Mouse (Mus musculus) neural tube, embryonic 12.5 days (tissue): Measurements from ENCODE around the gene Dgkd. TPM values are rescaled to one million over a fixed set of nuclear protein-coding genes. Genes with fewer than 3 reads are reported as not detected.
"Not testable (repeated sequence)": the region's sequence is repeated elsewhere in the genome, so short reads cannot be mapped to it uniquely, and the experiment has no call there.

Experiments used
- ATAC-seq: fragments of 200-750 bp; cut with Nextera tagmentation; 2 replicates; pipeline ENCODE4 v1.8.0; 2017; ENCODE audit warnings: low read depth, mild to moderate bottlenecking, moderate TSS enrichment, moderate library complexity; ENCODE audit not compliant: low FRiP score
- H3K27ac ChIP-seq: fragments of 300-500 bp; sonication (generic); 2 replicates; pipeline ENCODE4 v1.5.1; 2016
- H3K27me3 ChIP-seq: fragments of 300-500 bp; sonication (generic); replicated peaks from 2 replicates; pipeline ENCODE4 v1.6.1; 2016; ENCODE audit warnings: mild to moderate bottlenecking
- H3K36me3 ChIP-seq: fragments of 300-500 bp; sonication (generic); 2 replicates; pipeline ENCODE4 v1.6.1; 2016; ENCODE audit warnings: mild to moderate bottlenecking
- H3K4me1 ChIP-seq: fragments of 300-500 bp; sonication (generic); 2 replicates; pipeline ENCODE4 v1.6.1; 2016
- H3K4me2 ChIP-seq: fragments of 300-500 bp; sonication (generic); replicated peaks from 2 replicates; pipeline ENCODE4 v1.6.1; 2016; ENCODE audit warnings: mild to moderate bottlenecking
- H3K4me3 ChIP-seq: fragments of 300-500 bp; sonication (generic); 2 replicates; pipeline ENCODE4 v1.5.1; 2016
- H3K9ac ChIP-seq: fragments of 300-500 bp; sonication (generic); 2 replicates; pipeline ENCODE4 v1.6.1; 2016; ENCODE audit warnings: mild to moderate bottlenecking
- H3K9me3 ChIP-seq: fragments of 300-500 bp; sonication (generic); 2 replicates; pipeline ENCODE4 v1.6.1; 2016; ENCODE audit warnings: mild to moderate bottlenecking
- WGBS: fragments of 180-500 bp; shearing (Covaris S2); methylation state at CpG from one replicate; pipeline ENCODE4 v1.1.7; 2016; 5-methylcytosine and 5-hydroxymethylcytosine counted together
- polyA plus RNA-seq: library from polyadenylated mRNA; unstranded; fragments of >200 nt; fragmentation: Nextera tagmentation; extraction: Ambion mirVana; gene quantifications from 2 replicates; pipeline ENCODE4 v1.2.1, GENCODE M21; 2016

Dgkd gene
- polyA plus RNA-seq, result 36.4 and 36.6 TPM in 2 replicates

DNA sequence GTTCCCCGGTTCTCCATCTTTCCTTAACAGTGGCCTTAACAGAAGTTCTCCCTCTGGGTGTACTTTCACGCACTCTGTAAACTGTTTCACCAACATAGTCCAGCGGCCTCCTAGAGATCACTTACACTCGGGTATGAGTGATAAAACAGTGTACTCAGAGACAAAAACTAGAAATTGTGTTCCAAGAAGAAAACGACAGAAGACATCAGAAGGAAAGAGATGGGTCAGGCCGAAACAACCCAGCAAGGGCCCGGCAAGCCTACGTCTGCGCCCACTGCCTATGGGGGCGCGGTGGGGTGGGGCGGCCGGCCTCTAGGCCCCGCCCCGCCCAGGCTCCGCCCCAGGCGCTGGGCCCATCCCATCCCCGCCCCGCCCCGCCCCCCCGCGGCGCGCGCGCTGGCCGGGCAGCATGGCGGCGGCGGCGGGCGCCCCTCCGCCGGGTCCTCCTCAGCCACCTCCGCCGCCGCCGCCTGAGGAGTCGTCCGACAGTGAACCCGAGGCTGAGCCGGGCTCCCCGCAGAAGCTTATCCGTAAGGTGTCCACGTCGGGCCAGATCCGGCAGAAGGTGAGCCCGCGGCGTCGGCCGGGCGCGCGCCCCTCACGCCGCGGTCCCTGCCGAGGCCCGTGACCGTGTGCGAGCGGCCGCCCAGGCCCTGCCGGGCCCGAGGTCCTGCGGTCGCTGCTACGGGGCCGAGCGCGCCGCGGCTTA, at the start of gene Dgkd:
TSS of gene Dgkd (plus strand) at position 396 of the 709 bp plus-strand sequence.
- Histone ChIP-seq H3K4me1 (peaks cover 20% of the 10 kb centered on the region), H3K9me3 (no peaks in the 10 kb centered on the region), H3K36me3 (no peaks in the 10 kb centered on the region), H3K27me3 (no peaks in the 10 kb centered on the region), H3K27ac (peak within 1 kb of the TSS; percentile 72), H3K9ac (peak within 1 kb of the TSS; percentile 98), H3K4me2 (peak within 1 kb of the TSS; percentile 93), H3K4me3 (peak within 1 kb of the TSS; percentile 97)
- peak; percentile 97 for ATAC-seq
- WGBS, result 1% methylated on average over 73 of the region's 74 CpGs

DNA sequence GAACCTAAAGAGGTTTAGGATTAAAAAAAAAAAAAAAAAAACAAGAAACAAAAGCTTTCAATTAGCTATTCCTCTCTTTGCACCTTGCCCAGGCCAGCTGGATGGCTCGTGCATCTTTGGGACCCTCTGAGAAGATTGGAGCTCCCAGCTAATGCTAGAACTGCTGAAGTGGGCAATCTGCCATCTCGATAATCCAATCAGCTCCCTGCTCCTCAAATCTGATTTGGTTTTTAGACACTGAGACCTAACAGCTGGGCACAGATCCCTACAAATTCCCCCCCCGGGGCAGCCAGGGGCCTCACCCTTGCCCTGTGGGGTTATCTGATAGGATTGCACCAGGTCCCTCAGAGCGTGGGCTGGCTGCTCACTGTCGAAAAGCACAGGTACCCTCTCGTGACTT, 49.5 kb upstream of the Dgkd start, which contains the start of gene Sag:
TSS of gene Sag (plus strand) at position 105 of the 400 bp plus-strand sequence.
- Histone ChIP-seq H3K27me3 (no peaks in the 10 kb centered on the region), H3K4me2 (no peak within 1 kb of the TSS), H3K9me3 (no peaks in the 10 kb centered on the region), H3K4me3 (no peak within 1 kb of the TSS), H3K4me1 (no peaks in the 10 kb centered on the region), H3K27ac (no peak within 1 kb of the TSS), H3K36me3 (no peaks in the 10 kb centered on the region), H3K9ac (no peak within 1 kb of the TSS)
- WGBS, result 87% methylated on average over 6 of the region's 6 CpGs
- ATAC-seq, result no peak

DNA sequence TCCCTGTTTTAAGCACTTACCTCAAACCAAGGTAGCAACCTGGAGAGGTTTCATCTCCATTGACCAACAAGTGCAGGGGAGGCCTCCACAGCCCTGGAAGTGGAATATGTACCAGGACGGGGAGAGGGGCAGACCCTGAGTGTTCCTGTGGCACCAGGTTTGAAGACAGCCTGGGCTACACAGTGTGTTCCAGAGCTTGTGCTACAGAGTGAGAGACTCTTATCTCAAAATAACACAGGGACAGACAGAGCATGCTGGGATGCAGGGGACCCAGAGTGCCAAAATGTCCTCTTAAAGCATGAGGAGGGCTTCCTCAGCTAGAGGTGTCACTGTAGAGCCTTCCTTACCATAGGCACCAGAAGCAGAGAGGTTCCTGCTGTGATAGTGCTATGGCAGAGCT, 45.3 kb upstream of the Dgkd start:
- no peaks in the 10 kb centered on the region for H3K36me3 ChIP-seq
- no peak overlapping the region for H3K9ac ChIP-seq
- H3K27ac ChIP-seq, result no peak overlapping the region
- 96% methylated on average over 1 of the region's 1 CpGs for WGBS
- H3K4me1 ChIP-seq, result no peaks in the 10 kb centered on the region
- H3K4me2 ChIP-seq, result no peak overlapping the region
- H3K4me3 ChIP-seq, result no peak overlapping the region
- no peaks in the 10 kb centered on the region for H3K9me3 ChIP-seq
- no peak for ATAC-seq
- no peaks in the 10 kb centered on the region for H3K27me3 ChIP-seq

- H3K9me3 ChIP-seq, result no peaks in the 10 kb centered on the region
- WGBS, result 90% methylated on average over 7 of the region's 7 CpGs
- H3K27ac ChIP-seq, result no peak overlapping the region
- H3K36me3 ChIP-seq, result no peaks in the 10 kb centered on the region
- H3K27me3 ChIP-seq, result no peaks in the 10 kb centered on the region
- H3K4me3 ChIP-seq, result no peak overlapping the region
- H3K9ac ChIP-seq, result no peak overlapping the region
- H3K4me1 ChIP-seq, result no peaks in the 10 kb centered on the region
- no peak for ATAC-seq
- H3K4me2 ChIP-seq, result no peak overlapping the region
Observed at GRCm38 (mm10) chr1:87811391-87811790, 41.7 kb upstream of the Dgkd start.

DNA sequence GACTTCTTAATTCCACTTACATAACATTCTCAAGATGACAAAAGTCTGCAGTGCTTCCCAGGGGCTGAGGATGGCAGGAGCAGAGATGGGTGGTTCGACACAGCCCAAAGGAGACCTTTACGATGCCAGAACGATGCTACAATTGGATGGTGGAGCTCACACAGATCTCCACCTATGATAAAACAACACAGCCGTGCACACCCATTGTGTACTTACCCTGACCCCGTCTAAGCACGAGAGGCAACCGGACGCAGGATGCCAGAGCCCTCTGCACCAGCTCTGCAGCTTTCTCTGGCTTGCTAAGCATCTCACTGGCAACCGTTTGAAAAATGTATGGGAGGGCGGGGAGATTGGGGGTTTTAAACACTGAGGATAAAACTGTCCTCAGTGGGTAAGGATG, 41.0 kb upstream of the Dgkd start:
- Histone ChIP-seq H3K4me1 (no peaks in the 10 kb centered on the region), H3K27ac (no peak overlapping the region), H3K9ac (no peak overlapping the region), H3K9me3 (no peaks in the 10 kb centered on the region), H3K27me3 (no peaks in the 10 kb centered on the region), H3K4me2 (no peak overlapping the region), H3K4me3 (no peak overlapping the region), H3K36me3 (no peaks in the 10 kb centered on the region)
- no peak for ATAC-seq
- 83% methylated on average over 10 of the region's 10 CpGs for WGBS

GRCm38 (mm10) chr1:87813155-87813554, 39.9 kb upstream of the Dgkd start:
- Histone ChIP-seq H3K4me1 (no peaks in the 10 kb centered on the region), H3K27ac (no peak overlapping the region), H3K4me3 (no peak overlapping the region), H3K27me3 (no peaks in the 10 kb centered on the region), H3K36me3 (no peaks in the 10 kb centered on the region), H3K9ac (no peak overlapping the region), H3K4me2 (no peak overlapping the region), H3K9me3 (no peaks in the 10 kb centered on the region)
- no peak for ATAC-seq
- 84% methylated on average over 6 of the region's 6 CpGs for WGBS

DNA sequence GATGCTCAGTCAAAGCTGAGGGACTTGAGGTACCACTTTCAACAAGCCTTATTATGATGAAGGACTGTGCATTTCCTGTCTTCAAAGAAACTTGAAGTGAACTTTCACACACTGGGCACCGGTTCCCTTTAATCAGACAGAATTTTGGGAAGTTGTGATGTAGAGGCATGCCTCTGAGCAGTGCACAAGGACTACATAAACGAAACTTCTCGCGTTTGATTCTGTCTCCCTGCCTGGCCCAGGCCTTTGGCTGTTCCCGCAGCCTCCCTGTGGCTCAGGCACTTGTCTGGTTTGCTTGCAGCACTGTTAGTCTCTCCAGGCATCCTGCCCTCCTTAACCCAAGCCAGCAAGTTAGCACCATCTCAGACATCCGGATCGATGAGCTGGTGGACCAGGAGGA, 39.4 kb upstream of the Dgkd start:
- no peak for ATAC-seq
- H3K4me2 ChIP-seq, result no peak overlapping the region
- H3K9ac ChIP-seq, result no peak overlapping the region
- no peaks in the 10 kb centered on the region for H3K36me3 ChIP-seq
- 85% methylated on average over 7 of the region's 7 CpGs for WGBS
- no peak overlapping the region for H3K27ac ChIP-seq
- no peak overlapping the region for H3K4me3 ChIP-seq
- no peaks in the 10 kb centered on the region for H3K4me1 ChIP-seq
- H3K27me3 ChIP-seq, result no peaks in the 10 kb centered on the region
- no peaks in the 10 kb centered on the region for H3K9me3 ChIP-seq

DNA sequence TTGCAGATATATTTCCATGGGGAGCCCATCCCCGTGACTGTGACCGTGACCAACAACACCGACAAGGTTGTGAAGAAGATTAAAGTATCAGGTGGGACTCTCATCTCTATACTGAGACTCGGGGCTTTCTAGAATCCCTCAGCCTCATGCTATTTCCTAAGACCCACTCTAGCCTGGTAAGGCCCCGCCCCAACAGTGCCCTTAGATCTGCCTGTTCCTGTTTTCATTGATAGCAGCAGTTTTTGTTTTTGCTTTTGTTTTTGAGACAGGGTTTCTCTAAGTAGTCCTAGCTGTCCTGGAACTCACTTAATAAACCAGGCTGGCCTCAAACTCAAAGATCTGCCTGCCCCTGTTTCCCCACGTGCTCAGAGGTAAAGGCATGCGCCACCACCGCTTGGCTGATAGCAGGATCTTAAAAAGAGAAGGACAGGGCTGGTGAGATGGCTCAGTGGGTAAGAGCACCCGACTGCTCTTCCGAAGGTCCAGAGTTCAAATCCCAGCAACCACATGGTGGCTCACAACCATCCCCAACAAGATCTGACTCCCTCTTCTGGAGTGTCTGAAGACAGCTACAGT, 28.6 kb upstream of the Dgkd start:
- Histone ChIP-seq H3K4me2 (no peak overlapping the region), H3K27ac (no peak overlapping the region), H3K27me3 (no peaks in the 10 kb centered on the region), H3K36me3 (no peaks in the 10 kb centered on the region), H3K4me1 (no peaks in the 10 kb centered on the region; the same call in 1 of the 2 replicates), H3K9ac (no peak overlapping the region), H3K9me3 (no peaks in the 10 kb centered on the region), H3K4me3 (no peak overlapping the region)
- 92% methylated on average over 10 of the region's 10 CpGs for WGBS
- ATAC-seq, result no peak

DNA sequence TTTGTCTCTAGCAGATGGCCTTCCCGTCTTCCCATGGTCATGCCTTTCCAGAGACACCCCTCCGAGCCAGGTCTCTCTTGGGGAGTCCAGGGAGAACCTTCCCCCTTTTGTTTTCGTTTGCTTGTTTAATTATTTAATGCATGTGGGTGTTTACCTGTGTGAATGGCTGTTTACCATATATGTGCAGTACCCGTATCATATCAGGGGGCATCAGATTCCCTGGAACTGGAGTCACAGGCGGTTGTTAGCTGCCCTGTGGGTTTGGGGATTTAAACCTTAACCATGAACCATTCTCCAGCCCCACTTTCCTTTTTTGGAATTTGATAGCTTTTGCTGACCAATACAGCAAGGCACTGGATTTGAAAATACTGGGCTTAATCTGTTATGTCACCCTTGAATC, 27.8 kb upstream of the Dgkd start:
- no peak for ATAC-seq
- Histone ChIP-seq H3K36me3 (no peaks in the 10 kb centered on the region), H3K4me1 (no peaks in the 10 kb centered on the region; the same call in 1 of the 2 replicates), H3K27ac (no peak overlapping the region), H3K9me3 (no peaks in the 10 kb centered on the region), H3K27me3 (no peaks in the 10 kb centered on the region), H3K9ac (no peak overlapping the region), H3K4me2 (no peak overlapping the region), H3K4me3 (no peak overlapping the region)
- 81% methylated on average over 5 of the region's 5 CpGs for whole genome bisulfite sequencing

DNA sequence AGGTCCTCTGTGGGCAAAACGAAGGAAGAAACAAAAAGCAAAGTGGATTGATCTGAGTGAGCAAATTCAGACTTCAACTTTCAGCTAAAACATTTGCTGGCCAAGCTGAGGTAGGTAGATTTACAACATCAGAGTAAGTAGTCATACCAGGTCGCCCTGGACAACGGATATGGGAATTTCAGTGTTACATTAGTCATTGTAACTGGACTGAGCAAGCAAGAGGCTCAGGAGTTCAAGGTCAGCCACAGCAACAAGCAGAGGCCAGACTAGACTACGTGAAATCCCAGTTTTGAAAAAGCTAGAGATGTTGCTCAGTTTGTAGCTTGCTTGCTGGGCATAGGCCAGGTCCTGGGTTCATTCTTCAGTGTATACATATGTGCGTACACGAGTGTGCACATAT, 27.1 kb upstream of the Dgkd start:
- Histone ChIP-seq H3K9ac (no peak overlapping the region), H3K9me3 (no peaks in the 10 kb centered on the region), H3K4me2 (no peak overlapping the region), H3K36me3 (no peaks in the 10 kb centered on the region), H3K4me1 (no peaks in the 10 kb centered on the region; the same call in 1 of the 2 replicates), H3K4me3 (no peak overlapping the region), H3K27me3 (no peaks in the 10 kb centered on the region), H3K27ac (no peak overlapping the region)
- no peak for ATAC-seq
- WGBS, result 88% methylated on average over 6 of the region's 6 CpGs

- H3K27me3 ChIP-seq, result no peaks in the 10 kb centered on the region
- H3K36me3 ChIP-seq, result no peaks in the 10 kb centered on the region
- H3K4me1 ChIP-seq, result no peaks in the 10 kb centered on the region; the same call in 1 of the 2 replicates
- H3K9me3 ChIP-seq, result no peaks in the 10 kb centered on the region
- WGBS, result 80% methylated on average over 2 of the region's 2 CpGs
- H3K4me3 ChIP-seq, result no peak overlapping the region
- no peak for ATAC-seq
- H3K27ac ChIP-seq, result no peak overlapping the region
- H3K9ac ChIP-seq, result no peak overlapping the region
- no peak overlapping the region for H3K4me2 ChIP-seq
Observed at GRCm38 (mm10) chr1:87826474-87826873, 26.6 kb upstream of the Dgkd start.

GRCm38 (mm10) chr1:87827476-87827875, 25.6 kb upstream of the Dgkd start:
- not testable (repeated sequence) for H3K9me3 ChIP-seq, H3K27ac ChIP-seq, H3K27me3 ChIP-seq, ATAC-seq, H3K4me1 ChIP-seq, H3K36me3 ChIP-seq, H3K4me3 ChIP-seq, H3K4me2 ChIP-seq, H3K9ac ChIP-seq
- WGBS, result 88% methylated on average over 1 of the region's 1 CpGs

DNA sequence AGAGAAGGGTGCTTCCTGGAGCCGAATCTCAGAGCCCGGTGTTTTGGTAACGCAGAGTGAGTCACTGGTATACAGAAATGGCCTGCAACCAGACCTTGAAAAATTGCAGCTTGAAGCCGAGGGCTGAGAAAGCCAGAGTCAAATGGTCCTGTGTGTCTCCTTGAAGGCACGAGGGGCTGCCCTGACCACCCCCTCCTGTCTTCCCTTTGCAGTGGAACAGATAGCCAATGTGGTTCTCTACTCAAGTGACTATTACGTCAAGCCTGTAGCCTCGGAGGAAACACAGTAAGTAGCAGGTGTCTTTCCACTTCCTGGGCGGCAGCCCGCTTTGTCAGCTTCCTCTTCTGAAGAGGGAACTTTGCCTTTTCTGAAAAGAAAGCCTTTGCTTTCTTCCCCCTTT, 24.9 kb upstream of the Dgkd start:
- H3K4me1 ChIP-seq, result no peaks in the 10 kb centered on the region; the same call in 1 of the 2 replicates
- no peak overlapping the region for H3K9ac ChIP-seq
- no peak for ATAC-seq
- WGBS, result 83% methylated on average over 9 of the region's 9 CpGs
- no peaks in the 10 kb centered on the region for H3K36me3 ChIP-seq
- H3K27me3 ChIP-seq, result no peaks in the 10 kb centered on the region
- no peak overlapping the region for H3K4me2 ChIP-seq
- H3K4me3 ChIP-seq, result no peak overlapping the region
- no peaks in the 10 kb centered on the region for H3K9me3 ChIP-seq
- no peak overlapping the region for H3K27ac ChIP-seq
